Mouse (Mus musculus) CH12.LX (cell line): ENCODE results near the gene Tspan17. TPM values are rescaled to one million over a fixed set of nuclear protein-coding genes. Genes with fewer than 3 reads are reported as not detected.

Source experiments
- DNase-seq: peaks from one replicate; pipeline ENCODE4 v3.0.0-alpha.2; 2013; ENCODE audit errors: extremely low read depth
- H3K27ac ChIP-seq: 2 replicates; pipeline ENCODE4 v1.5.1; 2012; ENCODE audit warnings: low read depth, mild to moderate bottlenecking, control low read depth, moderate library complexity; ENCODE audit not compliant: insufficient read depth
- H3K27me3 ChIP-seq: replicated peaks from 2 replicates; pipeline ENCODE3; 2012; ENCODE audit warnings: inconsistent platforms
- H3K36me3 ChIP-seq, 2 experiments: replicated peaks in 1 of 2; 2 replicates each; pipeline versions ENCODE3 to v1.6.1; 2012; ENCODE audit warnings: inconsistent platforms in 1 of 2, low read length in 1 of 2, mild to moderate bottlenecking in 1 of 2, mixed read lengths in 1 of 2, moderate library complexity in 1 of 2; ENCODE audit not compliant: control insufficient read depth in 1 of 2, insufficient read depth in 1 of 2
- H3K4me1 ChIP-seq, 2 experiments: 2 replicates each; pipeline ENCODE4 v1.6.1; 2012; ENCODE audit warnings: inconsistent platforms in 1 of 2, moderate library complexity in 1 of 2; ENCODE audit not compliant: insufficient read depth in 2 of 2, control insufficient read depth in 1 of 2
- H3K4me2 ChIP-seq: 2 replicates; pipeline ENCODE4 v1.6.1; 2012; ENCODE audit warnings: low read depth, mild to moderate bottlenecking, control low read depth; ENCODE audit not compliant: poor library complexity, insufficient read depth, severe bottlenecking
- H3K4me3 ChIP-seq, 3 experiments: fragments of 150-350 bp in 1 of 3; sonication (generic) in 1 of 3; replicated peaks in 1 of 3; 2 replicates each; pipeline versions ENCODE3 to v1.5.1; 2011 to 2012; ENCODE audit warnings: low read depth in 2 of 3, low read length in 2 of 3, mild to moderate bottlenecking in 2 of 3, moderate library complexity in 2 of 3, control low read depth in 1 of 3, improper control_type of control experiment in 1 of 3, inconsistent platforms in 1 of 3, mixed read lengths in 1 of 3; ENCODE audit not compliant: poor library complexity in 1 of 3
- H3K79me2 ChIP-seq: replicated peaks from 2 replicates; pipeline ENCODE4 v1.6.1; 2012; ENCODE audit warnings: mild to moderate bottlenecking, moderate library complexity; ENCODE audit not compliant: control insufficient read depth, poor library complexity, insufficient read depth, severe bottlenecking; ENCODE audit errors: extremely low read depth
- H3K9ac ChIP-seq: 2 replicates; pipeline ENCODE4 v1.6.1; 2012; ENCODE audit warnings: low read depth, mild to moderate bottlenecking, control low read depth, moderate library complexity; ENCODE audit not compliant: insufficient read depth
- H3K9me3 ChIP-seq: replicated peaks from 2 replicates; pipeline ENCODE3; 2012; ENCODE audit warnings: low read length, inconsistent platforms, mixed read lengths
- CHD2 ChIP-seq: IDR thresholded peaks from 2 replicates; pipeline ENCODE4 v1.6.1; 2011; ENCODE audit warnings: low read length, improper control_type of control experiment
- ELF1 ChIP-seq: IDR thresholded peaks from 2 replicates; pipeline ENCODE4 v1.6.1; 2014; ENCODE audit warnings: low read depth, mild to moderate bottlenecking, inconsistent platforms, low read length, improper control_type of control experiment
- GABPA ChIP-seq: IDR thresholded peaks from 2 replicates; pipeline ENCODE4 v1.6.1; 2012; ENCODE audit warnings: low read depth, low read length, improper control_type of control experiment, inconsistent platforms; ENCODE audit not compliant: insufficient replicate concordance
- IRF4 ChIP-seq: IDR thresholded peaks from 2 replicates; pipeline ENCODE4 v1.6.1; 2014; ENCODE audit warnings: low read depth, mild to moderate bottlenecking, inconsistent platforms, low read length, improper control_type of control experiment
- JUND ChIP-seq: conservative IDR thresholded peaks from 2 replicates; pipeline ENCODE4 v1.6.1; 2011; ENCODE audit warnings: low read depth, low read length, improper control_type of control experiment
- KAT2A ChIP-seq: IDR thresholded peaks from 2 replicates; pipeline ENCODE4 v1.6.1; 2012; ENCODE audit warnings: low read length, improper control_type of control experiment, inconsistent platforms; ENCODE audit not compliant: insufficient replicate concordance
- MAX ChIP-seq: IDR thresholded peaks from 2 replicates; pipeline ENCODE4 v1.6.1; 2011; ENCODE audit warnings: low read length, improper control_type of control experiment
- MXI1 ChIP-seq: IDR thresholded peaks from 2 replicates; pipeline ENCODE4 v1.6.1; 2011; ENCODE audit warnings: mild to moderate bottlenecking, low read depth, low read length, improper control_type of control experiment
- NRF1 ChIP-seq: IDR thresholded peaks from 2 replicates; pipeline ENCODE4 v1.6.1; 2014; ENCODE audit warnings: low read depth, mild to moderate bottlenecking, inconsistent platforms, low read length, improper control_type of control experiment, moderate library complexity
- POLR2AphosphoS2 ChIP-seq: IDR thresholded peaks from 2 replicates; pipeline ENCODE4 v1.6.1; 2011; ENCODE audit warnings: low read depth, low read length, improper control_type of control experiment
- RAD21 ChIP-seq: IDR thresholded peaks from 2 replicates; pipeline ENCODE4 v1.6.1; 2011; ENCODE audit warnings: low read depth, mild to moderate bottlenecking, low read length, improper control_type of control experiment, moderate library complexity
- SIN3A ChIP-seq: IDR thresholded peaks from 2 replicates; pipeline ENCODE4 v1.6.1; 2012; ENCODE audit warnings: low read length, improper control_type of control experiment, inconsistent platforms
- ZKSCAN1 ChIP-seq: IDR thresholded peaks from 2 replicates; pipeline ENCODE4 v1.6.1; 2012; ENCODE audit warnings: low read depth, inconsistent platforms, low read length, improper control_type of control experiment, borderline replicate concordance
- dilution Hi-C: fragments of 300-500 bp; cut with MboI; formaldehyde crosslinking; loops from 2 replicates; pipeline ENCODE4 v1.14.3; 2020; ENCODE audit warnings: low sequenced_read_pairs; ENCODE audit not compliant: extremely low pct_unique_long_range_greater_than_20kb, extremely low pct_ligation_motif_present
- in situ Hi-C: fragments of 300-500 bp; cut with MboI; formaldehyde crosslinking; loops from 3 replicates; pipeline ENCODE4 v1.14.3; 2019; ENCODE audit warnings: low sequenced_read_pairs, low pct_ligation_motif_present, low pct_unique_long_range_greater_than_20kb, mixed read lengths
- polyA plus RNA-seq: library from polyadenylated mRNA; unstranded; fragments of >175 nt; gene quantifications from 2 replicates; pipeline ENCODE4 v1.2.1, GENCODE M21; 2012; ENCODE audit warnings: low read depth; ENCODE audit not compliant: insufficient read length
- total RNA-seq, 2 experiments: library from RNA; depleted of rRNA; stranded (reverse); fragments of 300-350 nt in 1 of 2; fragments of >200 nt in 1 of 2; gene quantifications; 2 replicates each; pipeline ENCODE4 v1.2.3; 2012 to 2014

Gene Tspan17
- total and polyA plus RNA-seq, 3 experiments: 0.61 to 0.68 TPM; not detected in 1

- H3K27me3 ChIP-seq: peaks cover 57% of the 10 kb centered on the region
- peaks cover 7% of the 10 kb centered on the region for H3K9me3 ChIP-seq
- no peak overlapping the region for H3K27ac ChIP-seq
- H3K79me2 ChIP-seq: no peaks in the 10 kb centered on the region
- in situ Hi-C loops: no loop called here
- no peaks in the 10 kb centered on the region for H3K4me1 ChIP-seq
- dilution Hi-C loops: no loop called here
- no peak overlapping the region for H3K4me3 ChIP-seq
- H3K36me3 ChIP-seq: no peaks in the 10 kb centered on the region
- H3K4me2 ChIP-seq: no peak overlapping the region
- TF ChIP-seq SIN3A (no peak), GABPA (no peak), ZKSCAN1 (no peak), MAX (no peak), NRF1 (no peak), POLR2AphosphoS2 (no peak), KAT2A (no peak), ELF1 (no peak), CHD2 (no peak), JUND (no peak), IRF4 (no peak)
- DNase-seq: no peak
- no peak overlapping the region for H3K9ac ChIP-seq
Measured at GRCm38 (mm10) chr13:54749061-54749863, 39.9 kb upstream of the Tspan17 start.

- Histone ChIP-seq H3K27ac (no peak within 1 kb of the TSS), H3K79me2 (no peaks in the 10 kb centered on the region), H3K27me3 (peaks cover 56% of the 10 kb centered on the region), H3K4me1 (no peaks in the 10 kb centered on the region), H3K9me3 (peaks cover 7% of the 10 kb centered on the region), H3K36me3 (no peaks in the 10 kb centered on the region), H3K4me2 (no peak within 1 kb of the TSS), H3K4me3 (no peak within 1 kb of the TSS), H3K9ac (no peak within 1 kb of the TSS)
- TF ChIP-seq MXI1 (no peak), RAD21 (no peak)
- dilution Hi-C loops: no loop called here
- DNase-seq: no peak
- in situ Hi-C loops: no loop called here
Measured at GRCm38 (mm10) chr13:54749864-54750411, 39.2 kb upstream of the Tspan17 start, which contains the start of gene Gprin1. Gprin1 (minus strand) TSS chr13:54749874.
